Mouse (Mus musculus): ENCODE results near the gene Snf8. TPM values are rescaled to one million over a fixed set of nuclear protein-coding genes. Genes with fewer than 3 reads are reported as not detected.

Gene Snf8
- total RNA-seq, 2 experiments from 2014 or later = 99.2 to 113 TPM

- DNase-seq (ENCODE audit: low spot score in 2 of 2) = peak; percentile 97 to 98
- intact Hi-C loops (cut with DNase I) = loop anchor here (1.0 kb wide), 1 partner anchor 10 kb away; the partner anchor contains the start of gene Atp5g1
Observed at GRCm38 (mm10) chr11:96065215-96065911, 30.7 kb downstream of the Snf8 start, which contains the start of gene Ube2z. Gene Ube2z, minus strand, starts transcription at chr11:96065388.

DNA sequence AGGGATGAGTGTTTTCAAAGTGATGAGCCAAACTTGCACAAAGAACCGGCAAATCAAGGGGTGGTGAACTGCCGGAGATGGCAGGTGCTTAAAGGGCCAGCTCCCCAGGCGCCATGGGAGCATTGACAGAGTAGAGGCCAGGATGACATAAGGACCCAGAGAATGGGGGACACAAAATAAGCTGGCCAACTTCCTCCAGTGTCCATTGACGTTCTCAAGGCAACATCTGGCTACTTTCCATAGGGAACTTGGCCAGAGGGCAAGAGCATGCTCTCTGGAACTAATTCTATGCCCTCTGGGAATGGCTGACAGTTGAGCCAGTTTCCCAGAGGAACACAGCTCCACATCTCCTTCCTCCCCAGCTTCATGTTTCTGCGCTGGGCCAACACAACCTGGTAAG lies 33.5 kb downstream of the Snf8 start:
- DNase-seq (ENCODE audit: low spot score in 2 of 2) = no peak
- intact Hi-C loops (cut with DNase I) = no loop called here

DNA sequence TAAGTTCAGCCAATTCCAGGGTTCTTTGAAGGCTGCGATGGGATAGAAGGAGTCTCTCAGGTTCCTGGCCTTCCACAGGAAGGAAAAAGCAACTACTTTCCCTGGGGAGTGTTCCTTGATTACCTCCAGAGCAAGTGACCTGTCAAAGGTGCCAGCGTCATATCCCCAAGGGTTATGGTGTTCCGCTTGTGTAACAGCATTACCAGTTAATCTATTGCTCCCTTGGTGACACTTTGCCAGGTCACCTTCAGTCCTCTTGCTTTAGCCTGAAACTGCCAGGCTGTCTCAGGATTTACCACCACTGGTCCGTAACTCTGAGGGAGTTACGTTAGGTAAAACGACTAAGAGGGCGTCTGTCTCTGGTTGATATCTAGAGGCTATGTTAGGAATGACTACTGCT lies 35.7 kb downstream of the Snf8 start:
- intact Hi-C loops (cut with DNase I) = no loop called here
- no peak for DNase-seq (ENCODE audit: low spot score in 2 of 2)

- DNase-seq (ENCODE audit: low spot score in 2 of 2) = no peak
- intact Hi-C loops (cut with DNase I) = no loop called here
Observed at GRCm38 (mm10) chr11:96071013-96071412, 36.3 kb downstream of the Snf8 start.

DNA sequence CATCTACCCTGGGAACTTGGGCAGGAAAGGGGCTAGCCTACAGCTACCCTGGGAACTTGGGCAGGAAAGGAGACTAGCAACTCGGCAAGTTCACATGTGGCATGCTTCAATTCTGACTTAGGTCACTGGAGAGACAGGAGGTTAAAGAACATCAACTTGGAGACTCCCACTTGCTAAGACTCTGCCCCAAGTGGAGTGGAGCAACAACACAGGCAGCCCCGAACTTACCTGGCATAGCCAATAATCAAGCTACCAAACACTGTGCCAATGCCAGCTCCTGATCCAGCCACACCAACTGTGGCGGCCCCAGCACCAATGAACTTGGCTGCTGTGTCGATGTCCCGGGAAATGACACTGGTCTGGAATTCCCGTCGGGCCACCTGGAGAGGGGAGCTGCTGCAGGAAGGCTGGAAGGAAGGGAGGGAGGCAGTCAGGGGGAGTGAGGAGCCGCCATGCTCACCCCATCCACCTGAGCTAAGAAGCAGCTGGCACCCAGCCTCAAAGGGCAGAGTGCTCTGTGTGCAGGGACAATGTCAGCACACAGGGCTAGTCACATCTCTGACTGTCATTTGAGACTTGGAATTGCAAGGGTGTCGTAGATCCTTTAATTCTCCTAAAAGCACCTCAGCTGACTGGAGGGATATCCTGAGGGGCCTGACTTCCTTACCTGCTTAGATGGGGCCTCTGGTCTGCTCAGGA lies 38.8 kb downstream of the Snf8 start:
- intact Hi-C loops (cut with DNase I) = no loop called here
- DNase-seq (ENCODE audit: low spot score in 2 of 2) = no peak

GRCm38 (mm10) chr11:96074351-96075176 lies 39.9 kb downstream of the Snf8 start:
- DNase-seq (ENCODE audit: low spot score in 2 of 2) = peak; percentile 13 to 15
- intact Hi-C loops (cut with DNase I) = loop anchor here (1.0 to 5.0 kb wide), 3 partner anchors 9 to 252 kb away; partner anchors contain the start of genes Phospho1, Snf8 and Ube2z

- no peak for DNase-seq (ENCODE audit: low spot score in 2 of 2)
- intact Hi-C loops (cut with DNase I) = loop anchor here (1.0 to 5.0 kb wide), 3 partner anchors 10 to 253 kb away; partner anchors contain the start of genes Phospho1, Snf8 and Ube2z
Observed at GRCm38 (mm10) chr11:96075177-96075508, 40.5 kb downstream of the Snf8 start.

GRCm38 (mm10) chr11:96075509-96076220 lies 41.0 kb downstream of the Snf8 start, which contains the start of gene Atp5g1:
Gene Atp5g1, minus strand, starts transcription at chr11:96075670.
- peak; percentile 99 for DNase-seq (ENCODE audit: low spot score in 2 of 2)
- intact Hi-C loops (cut with DNase I) = loop anchor here (1.0 to 5.0 kb wide), 3 partner anchors 10 to 253 kb away; partner anchors contain the start of genes Phospho1, Snf8 and Ube2z

DNA sequence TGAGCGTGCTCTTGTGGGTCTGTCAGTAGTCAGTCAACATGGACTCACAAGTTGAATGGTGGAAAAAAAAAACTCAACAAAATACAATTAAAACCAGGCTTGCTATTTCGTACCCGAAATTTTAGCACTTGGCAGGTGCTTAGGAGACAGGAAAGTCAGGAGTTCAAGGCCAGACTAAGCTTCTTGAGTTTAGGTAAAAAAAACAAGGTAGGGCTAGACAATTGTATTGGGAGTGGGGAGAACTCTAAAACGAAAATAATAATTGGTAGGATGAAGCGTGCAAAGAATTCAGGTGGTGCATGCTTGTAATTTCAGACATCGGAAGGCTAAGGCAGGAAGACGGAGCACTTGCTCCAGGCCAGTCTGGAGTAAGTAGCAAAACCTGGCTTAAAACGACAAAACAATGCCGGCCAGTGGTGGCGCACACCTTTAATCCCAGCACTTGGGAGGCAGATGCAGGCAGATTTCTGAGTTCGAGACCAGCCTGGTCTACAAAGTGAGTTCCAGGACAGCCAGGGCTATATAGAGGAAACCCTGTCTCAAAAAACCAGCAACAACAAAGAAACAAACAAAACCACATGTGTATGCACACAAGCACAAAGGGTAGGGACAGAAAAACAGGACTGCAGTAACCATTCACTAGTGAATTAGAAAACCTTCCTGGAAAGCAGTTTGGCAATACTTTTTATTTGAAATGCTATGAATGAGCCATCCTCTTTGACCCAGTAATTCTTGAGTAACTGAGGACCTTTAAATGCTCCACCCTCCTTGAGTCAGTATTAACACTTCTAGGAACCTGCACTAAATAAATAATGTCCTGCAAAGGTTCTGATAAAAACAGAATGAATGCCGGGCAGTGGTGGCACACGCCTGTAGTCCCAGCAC lies 41.8 kb downstream of the Snf8 start:
- intact Hi-C loops (cut with DNase I) = loop anchor here (5.0 kb wide), 2 partner anchors 44 to 254 kb away; partner anchors contain the start of genes Phospho1 and Snf8
- no peak for DNase-seq (ENCODE audit: low spot score in 2 of 2)

- intact Hi-C loops (cut with DNase I) = no loop called here
- DNase-seq (ENCODE audit: low spot score in 2 of 2) = no peak
Observed at GRCm38 (mm10) chr11:96080736-96081135, 46.1 kb downstream of the Snf8 start.

GRCm38 (mm10) chr11:96082682-96083081 lies 48.0 kb downstream of the Snf8 start:
- intact Hi-C loops (cut with DNase I) = no loop called here
- no peak for DNase-seq (ENCODE audit: low spot score in 2 of 2)

GRCm38 (mm10) chr11:96087981-96088380 lies 53.3 kb downstream of the Snf8 start:
- intact Hi-C loops (cut with DNase I) = no loop called here
- no peak for DNase-seq (ENCODE audit: low spot score in 2 of 2)

- intact Hi-C loops (cut with DNase I) = loop anchor here (5.0 kb wide), 1 partner anchor 146 kb away; no protein-coding TSS in a partner anchor
Observed at GRCm38 (mm10) chr11:96091073-96091472, 56.4 kb downstream of the Snf8 start.

GRCm38 (mm10) chr11:96092674-96093291 lies 58.1 kb downstream of the Snf8 start:
- no peak for DNase-seq (ENCODE audit: low spot score in 2 of 2)
- intact Hi-C loops (cut with DNase I) = loop anchor here (2.0 to 5.0 kb wide), 2 partner anchors 32 to 145 kb away; no protein-coding TSS in a partner anchor

More at GRCm38 (mm10) chr11:96091073-96091472, 56.4 kb downstream of the Snf8 start:
- no peak for DNase-seq (ENCODE audit: low spot score in 2 of 2)

DNA sequence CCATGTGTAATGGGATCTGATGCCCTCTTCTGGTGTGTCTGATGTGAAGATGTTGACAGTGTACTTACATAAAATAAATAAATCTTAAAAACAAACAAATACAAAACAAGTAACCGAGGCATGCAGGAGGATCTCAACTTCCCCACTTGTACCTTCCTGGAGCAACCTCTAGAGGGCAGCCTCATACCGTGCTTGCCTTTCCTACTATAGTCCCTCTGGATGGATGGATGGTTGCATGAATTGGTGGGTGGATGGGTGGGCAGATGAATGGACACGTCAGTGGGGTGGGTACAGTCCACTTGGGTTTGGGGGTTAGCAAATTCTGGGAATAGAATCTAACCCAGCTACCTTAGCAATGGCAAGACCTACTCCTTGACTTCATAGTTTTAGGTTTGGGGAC lies 58.7 kb downstream of the Snf8 start:
- intact Hi-C loops (cut with DNase I) = loop anchor here (2.0 to 5.0 kb wide), 2 partner anchors 31 to 144 kb away; no protein-coding TSS in a partner anchor
- DNase-seq (ENCODE audit: low spot score in 2 of 2) = peak; percentile 14 to 17

All from left cerebral cortex, postnatal 36 days (tissue).